Comparison of ENCODE assay signal across 28 mouse cellular contexts in genomic region chr1:105093875-105094274, GRCm38 (mm10).
DNase-seq lines count a peak whose midpoint lies in the region; ATAC-seq lines count a peak whose summit lies in the region.
"Had no signal": no experiment of that assay in that cellular context is flagged by ENCODE, and none has a peak within 500 bp of the region (broad histone marks: within the 10 kb centered on the region; RNA-seq: fewer than 3 reads in every experiment).

No protein-coding gene starts in this region.

- no peak for DNase-seq in kidney, postnatal 10 days
- DNase-seq in right cerebral cortex, adult 18-20 months: peak; percentile 56
- DNase-seq in right cerebral cortex, postnatal 10 days (ENCODE audit: low spot score in 2 of 2): no peak
- DNase-seq in brain, adult 2 months (ENCODE audit: low read depth, low spot score): peak; percentile 83
- DNase-seq in adrenal gland, adult (ENCODE audit: inconsistent age in 2 of 2, low spot score in 1 of 2): no peak
- DNase-seq in forebrain, embryonic 10.5 days (ENCODE audit: extremely low spot score, low spot score): no peak
- DNase-seq: adrenal gland, postnatal 10 days; B cell, adult 2 months; cerebellum, postnatal 10 days; forebrain, postnatal 0 days; gastrocnemius, postnatal 25 days; heart, adult 18-20 months; heart, postnatal 36 days; kidney, adult 9 months; kidney, postnatal 25 days; lung, embryonic 14.5 days; lung, postnatal 14 days; thymus, postnatal 14 days had no signal

- no peak overlapping the region for H3K4me3 ChIP-seq in kidney, embryonic 16.5 days (ENCODE audit: low read length)
- H3K4me3 ChIP-seq in stomach, embryonic 16.5 days (replicated peaks; ENCODE audit: low read length): no peak overlapping the region
- no peak overlapping the region for H3K4me3 ChIP-seq in forebrain, embryonic 10.5 days
- H3K4me3 ChIP-seq: embryonic facial prominence, embryonic 13.5 days; hindbrain, embryonic 12.5 days; intestine, embryonic 15.5 days; limb, embryonic 12.5 days; liver, embryonic 15.5 days; midbrain, embryonic 15.5 days had no signal

- no peak for ATAC-seq in kidney, embryonic 16.5 days (ENCODE audit: low FRiP score, low TSS enrichment)
- ATAC-seq in stomach, embryonic 16.5 days (ENCODE audit: insufficient read depth, low FRiP score): no peak
- ATAC-seq: forebrain, postnatal 0 days; hindbrain, postnatal 0 days; midbrain, embryonic 15.5 days had no signal

- H3K27ac ChIP-seq in kidney, embryonic 16.5 days (ENCODE audit: low read length): peak overlapping the region; percentile 25; the same call in 1 of the 2 replicates
- peak overlapping the region; percentile 67 for H3K27ac ChIP-seq in stomach, embryonic 16.5 days (ENCODE audit: low read length)
- H3K27ac ChIP-seq in forebrain, embryonic 10.5 days: no peak overlapping the region
- H3K27ac ChIP-seq: embryonic facial prominence, embryonic 13.5 days; hindbrain, embryonic 12.5 days; hindbrain, postnatal 0 days; limb, embryonic 12.5 days; liver, embryonic 15.5 days; midbrain, embryonic 15.5 days had no signal

- WGBS in kidney, embryonic 16.5 days: 75% methylated on average over 3 of the region's 3 CpGs
- WGBS in stomach, embryonic 16.5 days: 83% methylated on average over 3 of the region's 3 CpGs
- WGBS in forebrain, embryonic 10.5 days: 87% methylated on average over 3 of the region's 3 CpGs

- H3K9me3 ChIP-seq in kidney, embryonic 16.5 days (ENCODE audit: low read length): no peaks in the 10 kb centered on the region
- H3K9me3 ChIP-seq in stomach, embryonic 16.5 days (replicated peaks; ENCODE audit: control insufficient read depth, low read length): no peaks in the 10 kb centered on the region
- H3K9me3 ChIP-seq in forebrain, embryonic 10.5 days: no peaks in the 10 kb centered on the region
- H3K9me3 ChIP-seq: embryonic facial prominence, embryonic 13.5 days; hindbrain, embryonic 12.5 days; intestine, embryonic 15.5 days; limb, embryonic 12.5 days; liver, embryonic 15.5 days; midbrain, embryonic 15.5 days had no signal

- 0 out of 2 replicates have a peak, but pooled peaks cover 4% of the 10 kb centered on the region for H3K4me1 ChIP-seq in kidney, embryonic 16.5 days (ENCODE audit: insufficient read depth, low read length)
- 0 out of 2 replicates have a peak, but pooled peaks cover 2% of the 10 kb centered on the region for H3K4me1 ChIP-seq in stomach, embryonic 16.5 days (ENCODE audit: control insufficient read depth, insufficient read depth, low read length)
- 0 out of 2 replicates have a peak, but pooled peaks cover 3% of the 10 kb centered on the region for H3K4me1 ChIP-seq in forebrain, embryonic 10.5 days
- H3K4me1 ChIP-seq: embryonic facial prominence, embryonic 13.5 days; hindbrain, embryonic 12.5 days; intestine, embryonic 15.5 days; liver, embryonic 15.5 days; midbrain, embryonic 15.5 days had no signal

- H3K4me2 ChIP-seq in kidney, embryonic 16.5 days (replicated peaks; ENCODE audit: low read depth, low read length): no peak overlapping the region
- H3K4me2 ChIP-seq in stomach, embryonic 16.5 days (ENCODE audit: low read depth, low read length): no peak overlapping the region
- H3K4me2 ChIP-seq: embryonic facial prominence, embryonic 13.5 days; heart, embryonic 11.5 days; hindbrain, embryonic 12.5 days; intestine, embryonic 15.5 days; limb, embryonic 12.5 days; liver, embryonic 15.5 days; lung, embryonic 14.5 days; midbrain, embryonic 15.5 days had no signal

- no peaks in the 10 kb centered on the region for H3K27me3 ChIP-seq in kidney, embryonic 16.5 days (ENCODE audit: insufficient read depth, low read length)
- H3K27me3 ChIP-seq in stomach, embryonic 16.5 days (ENCODE audit: control insufficient read depth, insufficient read depth, low read length): no peaks in the 10 kb centered on the region
- no peaks in the 10 kb centered on the region for H3K27me3 ChIP-seq in forebrain, embryonic 10.5 days (ENCODE audit: poor library complexity, severe bottlenecking)
- H3K27me3 ChIP-seq: embryonic facial prominence, embryonic 13.5 days; hindbrain, embryonic 12.5 days; intestine, embryonic 15.5 days; liver, embryonic 15.5 days; midbrain, embryonic 15.5 days had no signal

- H3K36me3 ChIP-seq in kidney, embryonic 16.5 days (ENCODE audit: insufficient read depth, low read length): no peaks in the 10 kb centered on the region
- H3K36me3 ChIP-seq in stomach, embryonic 16.5 days (ENCODE audit: control insufficient read depth, insufficient read depth, low read length): no peaks in the 10 kb centered on the region
- no peaks in the 10 kb centered on the region for H3K36me3 ChIP-seq in forebrain, embryonic 10.5 days (replicated peaks)
- H3K36me3 ChIP-seq: embryonic facial prominence, embryonic 13.5 days; hindbrain, embryonic 12.5 days; intestine, embryonic 15.5 days; limb, embryonic 12.5 days; liver, embryonic 15.5 days; midbrain, embryonic 15.5 days had no signal

- H3K9ac ChIP-seq in kidney, embryonic 16.5 days (replicated peaks; ENCODE audit: low read length): no peak overlapping the region
- H3K9ac ChIP-seq in stomach, embryonic 16.5 days (ENCODE audit: low read length): no peak overlapping the region
- H3K9ac ChIP-seq: embryonic facial prominence, embryonic 13.5 days; forebrain, postnatal 0 days; hindbrain, embryonic 12.5 days; intestine, embryonic 15.5 days; limb, embryonic 12.5 days; liver, embryonic 15.5 days; lung, embryonic 14.5 days; midbrain, embryonic 15.5 days had no signal

Comparison
In these comparisons a context has a peak if more than half of its experiments do, and no peak if none do; other contexts are left out.
1. DNase-seq: peak in right cerebral cortex, adult 18-20 months (single experiment) and brain, adult 2 months (single experiment); none in kidney, postnatal 10 days (single experiment), right cerebral cortex, postnatal 10 days (0 of 2), adrenal gland, adult (0 of 2) and forebrain, embryonic 10.5 days (single experiment).